Mouse (Mus musculus) brain, embryonic 18.5 days (tissue): Measurements from ENCODE around the gene Pcmt1.
A peak's percentile ranks its signal among the peaks of the same experiment; 100 is the strongest.

Source experiments
- DNase-seq: peaks from one replicate; pipeline ENCODE4 v3.0.0-alpha.2; 2012; ENCODE audit warnings: low read depth, low spot score

The Pcmt1 gene

GRCm38 (mm10) chr10:7680731-7681301 is at the start of gene Pcmt1, which contains the start of gene Lats1:
Pcmt1 (minus strand) TSS chr10:7681136.
Lats1 (plus strand) TSS chr10:7681214.
- peak; percentile 64 for DNase-seq

GRCm38 (mm10) chr10:7727011-7727410 is 46.1 kb upstream of the Pcmt1 start:
- DNase-seq, result no peak

GRCm38 (mm10) chr10:7726501-7726812 is 45.5 kb upstream of the Pcmt1 start:
- DNase-seq, result no peak

- peak; percentile 75 for DNase-seq
Measured at GRCm38 (mm10) chr10:7725751-7726500, 45.0 kb upstream of the Pcmt1 start, which contains the start of gene Katna1. Katna1 (plus strand) TSS chr10:7726000.

- DNase-seq, result no peak
Measured at GRCm38 (mm10) chr10:7715056-7715455, 34.1 kb upstream of the Pcmt1 start.

- no peak for DNase-seq
Measured at GRCm38 (mm10) chr10:7712506-7712905, 31.6 kb upstream of the Pcmt1 start.

GRCm38 (mm10) chr10:7710121-7710520 is 29.2 kb upstream of the Pcmt1 start:
- DNase-seq, result no peak

- no peak for DNase-seq
Measured at GRCm38 (mm10) chr10:7702586-7702985, 21.6 kb upstream of the Pcmt1 start.

GRCm38 (mm10) chr10:7700120-7700519 is 19.2 kb upstream of the Pcmt1 start:
- DNase-seq, result no peak

- DNase-seq, result no peak
Measured at GRCm38 (mm10) chr10:7695286-7695685, 14.3 kb upstream of the Pcmt1 start.

- no peak for DNase-seq
Measured at GRCm38 (mm10) chr10:7686902-7687301, 6.0 kb upstream of the Pcmt1 start.

GRCm38 (mm10) chr10:7682249-7682648 is 1.3 kb upstream of the Pcmt1 start:
- DNase-seq, result no peak

GRCm38 (mm10) chr10:7681343-7682025 is 548 bp upstream of the Pcmt1 start:
- no peak for DNase-seq

- no peak for DNase-seq
Measured at GRCm38 (mm10) chr10:7673673-7674072, 7.3 kb downstream of the Pcmt1 start.

- DNase-seq, result peak; percentile 87
Measured at GRCm38 (mm10) chr10:7667342-7667802, 13.6 kb downstream of the Pcmt1 start, which contains the start of gene Nup43. Nup43 (plus strand) TSS chr10:7667503.

GRCm38 (mm10) chr10:7664889-7665288 is 16.0 kb downstream of the Pcmt1 start:
- no peak for DNase-seq

GRCm38 (mm10) chr10:7664027-7664526 is 16.9 kb downstream of the Pcmt1 start:
- DNase-seq, result no peak

GRCm38 (mm10) chr10:7663159-7664026 is 17.5 kb downstream of the Pcmt1 start:
- DNase-seq, result peak; percentile 73

GRCm38 (mm10) chr10:7662471-7663141 is 18.3 kb downstream of the Pcmt1 start:
- no peak for DNase-seq

- DNase-seq, result no peak
Measured at GRCm38 (mm10) chr10:7651057-7651456, 29.9 kb downstream of the Pcmt1 start.

- DNase-seq, result no peak
Measured at GRCm38 (mm10) chr10:7649059-7649458, 31.9 kb downstream of the Pcmt1 start.
